Comparison of ENCODE assay signal across 22 mouse cellular contexts in genomic region chr5:126104464-126104863, GRCm38 (mm10).
"Had no signal": no experiment of that assay in that cellular context is flagged by ENCODE, and none has a peak within 500 bp of the region (broad histone marks: within the 10 kb centered on the region; RNA-seq: fewer than 3 reads in every experiment).

No protein-coding gene starts in this region.

- H3K36me3 ChIP-seq: heart, embryonic 13.5 days; heart, embryonic 15.5 days; hindbrain, embryonic 13.5 days; hindbrain, embryonic 15.5 days; limb, embryonic 10.5 days; limb, embryonic 12.5 days; liver, embryonic 13.5 days had no signal

- H3K4me3 ChIP-seq: heart, adult 2 months; heart, embryonic 13.5 days; heart, embryonic 15.5 days; hindbrain, embryonic 13.5 days; hindbrain, embryonic 15.5 days; layer of hippocampus, adult 2 months; left cerebral cortex, adult 2 months; limb, embryonic 10.5 days; limb, embryonic 12.5 days; liver, embryonic 13.5 days had no signal

- H3K9me3 ChIP-seq: heart, embryonic 13.5 days; heart, embryonic 15.5 days; hindbrain, embryonic 13.5 days; hindbrain, embryonic 15.5 days; limb, embryonic 10.5 days; limb, embryonic 12.5 days had no signal

- H3K4me1 ChIP-seq: heart, embryonic 13.5 days; heart, embryonic 15.5 days; hindbrain, embryonic 13.5 days; hindbrain, embryonic 15.5 days; limb, embryonic 10.5 days; limb, embryonic 12.5 days; liver, embryonic 13.5 days had no signal

- DNase-seq: gastrocnemius, postnatal 14 days; gastrocnemius, postnatal 36 days; heart, adult 11 months; heart, adult 2 months; heart, postnatal 14 days; heart, postnatal 36 days; kidney, adult 18-20 months; kidney, adult 8-10 months; kidney, postnatal 10 days; kidney, postnatal 25 days; kidney, postnatal 4 days; liver; liver, embryonic 13.5 days had no signal

- H3K27ac ChIP-seq: heart, adult 2 months; heart, embryonic 13.5 days; heart, embryonic 15.5 days; hindbrain, embryonic 13.5 days; hindbrain, embryonic 15.5 days; hindbrain, postnatal 0 days; layer of hippocampus, adult 2 months; left cerebral cortex, adult 2 months; limb, embryonic 10.5 days; limb, embryonic 12.5 days; liver, embryonic 13.5 days had no signal

- H3K9ac ChIP-seq: heart, embryonic 13.5 days; heart, embryonic 15.5 days; hindbrain, embryonic 13.5 days; hindbrain, embryonic 15.5 days; limb, embryonic 12.5 days; liver, embryonic 13.5 days had no signal
